Mouse (Mus musculus) kidney, postnatal 14 days (tissue): Measurements from ENCODE around the gene Supt5.

Experiments
- DNase-seq: peaks from one replicate; pipeline ENCODE4 v3.0.0; 2022; ENCODE audit warnings: mixed read lengths

The Supt5 gene

GRCm38 (mm10) chr7:28298837-28299625, 39.5 kb downstream of the Supt5 start:
- peak; percentile 63 for DNase-seq

DNA sequence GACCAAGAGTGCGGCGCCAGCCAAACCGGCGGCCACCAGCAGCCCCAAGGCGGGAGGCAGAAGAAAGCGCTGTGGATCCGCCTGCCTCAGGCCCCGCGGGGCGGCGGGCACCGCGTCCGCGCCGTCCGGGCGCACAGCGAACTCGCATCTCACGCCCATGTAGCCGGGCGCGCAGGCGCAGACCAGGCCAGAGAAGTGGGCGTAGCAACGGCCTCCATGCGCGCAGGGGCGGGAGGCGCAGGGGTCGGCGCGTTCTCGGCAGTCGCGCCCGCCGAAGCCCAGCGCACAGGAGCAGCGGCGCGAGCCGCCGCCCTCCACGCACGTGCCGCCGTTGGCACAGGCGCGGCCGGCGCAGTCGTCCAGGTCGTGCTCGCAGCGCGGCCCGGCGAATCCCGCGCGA, 44.1 kb downstream of the Supt5 start:
- peak; percentile 79 for DNase-seq

- peak; percentile 16 for DNase-seq
Observed at GRCm38 (mm10) chr7:28290638-28291590, 47.6 kb downstream of the Supt5 start, which contains the start of gene Selenov. Gene Selenov (minus strand): TSS chr7:28291186.

GRCm38 (mm10) chr7:28290165-28290564, 48.4 kb downstream of the Supt5 start:
- DNase-seq, result no peak

DNA sequence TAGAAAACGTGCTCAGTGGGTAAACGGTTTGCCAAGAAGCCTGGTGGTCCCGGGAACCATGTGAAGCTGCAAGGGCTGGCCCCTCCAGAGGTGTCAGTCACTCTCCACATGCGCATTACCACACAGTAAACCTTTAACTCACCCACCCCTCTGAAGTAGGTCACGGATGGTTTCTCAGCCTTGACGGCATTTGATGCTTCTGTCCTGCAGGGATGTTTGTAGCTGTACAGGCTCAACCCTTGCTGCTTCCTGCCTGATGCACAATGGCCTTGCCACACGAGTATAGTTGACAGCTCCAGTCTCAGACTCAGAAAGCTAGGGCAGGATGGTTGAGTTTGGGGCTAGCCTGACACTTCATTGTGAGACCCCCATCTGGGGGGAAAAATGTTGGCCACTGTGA, 57.9 kb downstream of the Supt5 start:
- no peak for DNase-seq

- no peak for DNase-seq
Observed at GRCm38 (mm10) chr7:28278279-28278652, 60.3 kb downstream of the Supt5 start.

DNA sequence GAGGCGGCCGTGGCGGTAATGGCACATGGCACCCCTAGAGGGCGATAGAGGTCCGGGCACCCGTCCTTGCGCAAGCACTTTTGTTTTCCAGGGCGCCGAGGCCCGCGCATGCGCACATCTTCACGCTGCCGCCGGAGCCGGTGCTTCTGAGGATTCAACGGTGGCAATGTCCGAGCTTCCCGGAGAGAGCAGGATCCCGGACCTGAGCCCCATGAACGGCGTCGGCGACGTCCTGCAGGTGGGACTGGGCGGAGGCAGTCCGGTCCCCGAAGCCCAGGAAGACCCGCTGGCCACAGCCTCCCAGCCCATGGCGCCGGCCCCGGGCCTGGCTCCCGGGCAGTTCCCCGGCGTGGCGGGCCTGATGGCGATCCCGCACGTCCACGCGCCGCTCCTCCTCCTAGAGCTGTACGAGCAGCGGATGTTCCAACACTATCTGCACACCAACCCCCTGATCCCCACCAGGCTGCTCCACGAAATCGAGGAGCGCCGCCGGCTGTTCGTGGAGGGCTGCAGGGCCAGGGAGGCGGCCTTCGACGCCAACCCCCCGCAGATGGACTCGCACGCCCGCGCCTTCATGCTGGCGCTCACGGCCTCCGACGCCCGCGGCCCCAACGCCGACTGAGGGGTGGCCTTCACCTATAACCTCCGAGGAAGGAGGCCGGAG, 60.8 kb downstream of the Supt5 start, which contains the start of gene Eid2b:
Eid2b (plus strand) TSS at position 125 of the 664 bp plus-strand sequence.
- peak; percentile 97 for DNase-seq

- DNase-seq, result no peak
Observed at GRCm38 (mm10) chr7:28277237-28277614, 61.3 kb downstream of the Supt5 start.

DNA sequence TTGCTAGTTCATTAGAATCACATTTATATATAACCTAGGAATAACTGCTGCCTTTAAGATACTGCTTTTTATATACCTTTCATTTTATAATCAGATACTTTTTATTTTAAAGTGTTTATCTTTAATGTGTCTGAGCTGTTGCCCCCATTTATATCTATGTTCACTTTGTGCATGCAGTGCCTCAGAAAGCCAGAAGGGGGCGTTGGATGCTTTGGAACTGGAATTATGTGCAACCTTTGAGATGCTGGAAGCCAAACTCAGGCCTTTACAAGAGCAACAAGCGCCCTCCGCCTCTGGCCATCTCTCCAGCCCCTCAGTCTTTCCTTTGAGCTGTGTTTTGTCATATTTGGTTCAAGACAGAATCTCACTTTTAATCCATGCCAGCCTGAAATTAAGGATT, 66.8 kb downstream of the Supt5 start:
- DNase-seq, result no peak

DNA sequence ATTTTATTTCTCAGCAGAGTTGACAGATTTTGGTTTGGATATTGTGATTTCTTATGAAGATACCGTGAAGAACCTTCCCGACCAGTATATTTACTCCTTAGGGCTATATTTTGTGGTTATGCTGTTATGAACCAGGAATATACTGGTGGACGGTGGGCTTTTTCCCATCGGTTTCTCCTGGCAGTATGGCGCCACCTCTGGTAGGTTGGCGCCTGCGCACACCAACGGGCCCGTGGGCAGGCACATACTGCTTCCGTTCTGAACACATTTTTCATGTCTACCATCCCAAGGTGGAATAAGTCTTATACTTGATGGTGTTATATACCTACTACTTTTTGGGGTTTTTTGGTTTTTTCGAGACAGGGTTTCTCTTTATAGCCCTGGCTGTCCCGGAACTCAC, 69.2 kb downstream of the Supt5 start:
- no peak for DNase-seq

- DNase-seq, result no peak
Observed at GRCm38 (mm10) chr7:28268576-28268975, 70.0 kb downstream of the Supt5 start.

- peak; percentile 70 for DNase-seq
Observed at GRCm38 (mm10) chr7:28268042-28268531, 70.5 kb downstream of the Supt5 start.

- peak; percentile 89 for DNase-seq
Observed at GRCm38 (mm10) chr7:28267129-28268041, 71.2 kb downstream of the Supt5 start, which contains the start of gene Eid2. Gene Eid2 (plus strand): TSS chr7:28267881.

GRCm38 (mm10) chr7:28265391-28265790, 73.2 kb downstream of the Supt5 start:
- no peak for DNase-seq
